ENCODE assay signal across 16 mouse cellular contexts in the genomic region with DNA sequence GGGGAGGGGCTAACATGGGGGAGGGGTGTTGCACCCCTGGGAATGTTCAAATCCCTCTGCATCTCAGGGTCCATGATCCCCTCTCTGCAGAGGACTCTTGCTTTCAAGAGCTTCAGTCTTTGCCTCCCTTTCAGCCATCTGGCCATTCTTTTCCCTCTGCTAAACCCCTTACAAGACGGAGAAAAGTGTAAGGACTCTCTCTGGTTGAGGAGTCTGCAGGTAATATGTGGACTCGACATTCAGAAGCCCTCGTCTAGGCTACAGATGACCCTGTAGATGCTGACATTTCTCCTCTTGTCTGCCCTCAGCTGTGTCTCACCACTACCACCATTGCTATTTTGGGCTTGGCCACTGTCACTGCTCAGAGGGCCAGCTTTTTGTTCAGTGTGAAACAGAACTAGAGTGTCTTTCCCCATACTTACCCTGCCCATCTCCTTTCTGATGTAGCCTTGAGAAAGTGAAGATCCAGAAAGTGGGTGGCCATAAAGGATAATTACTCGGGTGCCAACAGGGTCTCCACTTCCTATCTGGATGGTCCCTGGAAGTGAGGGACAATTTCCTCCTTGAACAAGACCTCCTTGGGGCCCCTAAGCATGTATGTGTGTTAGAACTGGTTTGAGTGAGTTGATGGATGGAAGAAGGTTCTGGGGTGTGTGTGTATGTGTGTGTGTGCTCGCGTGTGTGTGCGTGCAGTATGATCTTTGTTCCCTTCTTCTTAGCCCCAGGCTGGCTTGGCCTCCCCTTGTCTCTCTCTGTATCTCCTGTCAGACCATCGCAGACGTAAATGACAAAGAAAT. TPM values are rescaled to one million over a fixed set of nuclear protein-coding genes. Genes with fewer than 3 reads are reported as not detected.
DNase-seq lines count a peak whose midpoint lies in the region; ATAC-seq lines count a peak whose summit lies in the region.
"Had no signal": no experiment of that assay in that cellular context is flagged by ENCODE, and none has a peak within 500 bp of the region (broad histone marks: within the 10 kb centered on the region; RNA-seq: fewer than 3 reads in every experiment).

No protein-coding gene starts in this region.

- H3K9me3 ChIP-seq in forebrain, embryonic 13.5 days (replicated peaks): no peaks in the 10 kb centered on the region
- no peaks in the 10 kb centered on the region for H3K9me3 ChIP-seq in hindbrain, embryonic 15.5 days
- no peaks in the 10 kb centered on the region for H3K9me3 ChIP-seq in midbrain, embryonic 14.5 days (ENCODE audit: control insufficient read depth, low read length)
- H3K9me3 ChIP-seq: G1E had no signal

- H3K36me3 ChIP-seq in forebrain, embryonic 13.5 days (ENCODE audit: poor library complexity, severe bottlenecking): no peaks in the 10 kb centered on the region
- no peaks in the 10 kb centered on the region for H3K36me3 ChIP-seq in hindbrain, embryonic 15.5 days
- H3K36me3 ChIP-seq in midbrain, embryonic 14.5 days (ENCODE audit: control insufficient read depth, insufficient read depth, low read length): no peaks in the 10 kb centered on the region

- H3K4me2 ChIP-seq in forebrain, embryonic 13.5 days: peak overlapping the region; percentile 29; the same call in 1 of the 2 replicates
- H3K4me2 ChIP-seq in hindbrain, embryonic 15.5 days: no peak overlapping the region
- no peak overlapping the region for H3K4me2 ChIP-seq in midbrain, embryonic 14.5 days (ENCODE audit: low read length)

- H3K4me3 ChIP-seq in forebrain, embryonic 13.5 days: no peak overlapping the region
- H3K4me3 ChIP-seq in hindbrain, embryonic 15.5 days: no peak overlapping the region
- H3K4me3 ChIP-seq in midbrain, embryonic 14.5 days (replicated peaks; ENCODE audit: low read depth, low read length): no peak overlapping the region

- H3K4me1 ChIP-seq in forebrain, embryonic 13.5 days: peaks cover 84% of the 10 kb centered on the region
- H3K4me1 ChIP-seq in hindbrain, embryonic 15.5 days (replicated peaks): peaks cover 53% of the 10 kb centered on the region
- H3K4me1 ChIP-seq in midbrain, embryonic 14.5 days (ENCODE audit: control insufficient read depth, insufficient read depth, low read length): peaks cover 40% of the 10 kb centered on the region

- peak overlapping the region; percentile 83 for H3K27ac ChIP-seq in forebrain, embryonic 13.5 days
- peak overlapping the region; percentile 33; the same call in 1 of the 2 replicates for H3K27ac ChIP-seq in hindbrain, embryonic 15.5 days (replicated peaks)
- H3K27ac ChIP-seq in midbrain, embryonic 14.5 days (replicated peaks; ENCODE audit: low read depth, low read length): peak overlapping the region; percentile 75
- H3K27ac ChIP-seq: liver, embryonic 14.5 days had no signal

- peak; percentile 20 for DNase-seq in lung, postnatal 14 days
- no peak for DNase-seq in lung, postnatal 4 days
- no peak for DNase-seq in midbrain, embryonic 14.5 days
- no peak for DNase-seq in thymus, postnatal 25 days
- no peak for DNase-seq in natural killer cell, adult 2 months (ENCODE audit: low spot score in 2 of 2)
- DNase-seq in left cerebral cortex, adult 8-10 months (ENCODE audit: low spot score in 2 of 2): no peak
- DNase-seq: adrenal gland, postnatal 14 days; heart, postnatal 14 days; kidney, postnatal 25 days; right cerebral cortex, postnatal 4 days; thymus, adult 18-20 months had no signal

- WGBS in forebrain, embryonic 13.5 days: 41% methylated on average over 9 of the region's 9 CpGs
- WGBS in hindbrain, embryonic 15.5 days: 55% methylated on average over 9 of the region's 9 CpGs
- 39% methylated on average over 9 of the region's 9 CpGs for WGBS in midbrain, embryonic 14.5 days

- H3K27me3 ChIP-seq in forebrain, embryonic 13.5 days: no peaks in the 10 kb centered on the region
- H3K27me3 ChIP-seq in hindbrain, embryonic 15.5 days: no peaks in the 10 kb centered on the region
- H3K27me3 ChIP-seq in midbrain, embryonic 14.5 days (ENCODE audit: control insufficient read depth, insufficient read depth, low read length): no peaks in the 10 kb centered on the region

- no peak for ATAC-seq in forebrain, embryonic 13.5 days
- no peak for ATAC-seq in hindbrain, embryonic 15.5 days (ENCODE audit: low FRiP score, low read depth)
- no peak for ATAC-seq in midbrain, embryonic 14.5 days (ENCODE audit: low FRiP score, low TSS enrichment)
- ATAC-seq: intestine, postnatal 0 days had no signal

- peak overlapping the region; percentile 50 for H3K9ac ChIP-seq in forebrain, embryonic 13.5 days
- no peak overlapping the region for H3K9ac ChIP-seq in hindbrain, embryonic 15.5 days
- no peak overlapping the region for H3K9ac ChIP-seq in midbrain, embryonic 14.5 days (replicated peaks; ENCODE audit: low read length)
- H3K9ac ChIP-seq: liver, embryonic 14.5 days had no signal

RNA-seq across cellular contexts. Expression of a gene that starts 27.2 kb away (rescaled TPM):
- polyA plus RNA-seq in forebrain, embryonic 13.5 days (2015; fragmentation: Nextera tagmentation; extraction: Ambion mirVana): 73.6 and 76.7 TPM in 2 replicates
- 76.5 and 76.8 TPM in 2 replicates for polyA plus RNA-seq in hindbrain, embryonic 15.5 days (2015; fragmentation: Nextera tagmentation; extraction: Ambion mirVana)
- polyA plus RNA-seq in midbrain, embryonic 14.5 days (2014; fragmentation: Nextera tagmentation; extraction: Ambion mirVana): 86.6 and 91.5 TPM in 2 replicates
- 10 to 100 TPM; 39.4 to 44.3 (median 41.7) TPM for total RNA-seq in left cerebral cortex, adult 8-10 months (2022)

Comparison
In these comparisons a context has a peak if more than half of its experiments do, and no peak if none do; other contexts are left out.
1. H3K27ac ChIP-seq: peak in every context shown above with its lines; median percentile 83 in forebrain, embryonic 13.5 days; 75 in midbrain, embryonic 14.5 days; 33 in hindbrain, embryonic 15.5 days.